Mouse (Mus musculus) brain, embryonic 14.5 days (tissue): ENCODE measurements around the gene S100a13.

Experiments
- CTCF ChIP-seq: fragments of 200-500 bp; IDR thresholded peaks from 2 replicates; pipeline ENCODE4 v1.5.1; 2012; ENCODE audit warnings: inconsistent platforms, mild to moderate bottlenecking, moderate library complexity, borderline replicate concordance; ENCODE audit not compliant: insufficient read depth, insufficient read length; ENCODE audit errors: extremely low read depth
- POLR2A ChIP-seq: fragments of 200-500 bp; IDR thresholded peaks from 2 replicates; pipeline ENCODE4 v1.6.1; 2012; ENCODE audit warnings: mild to moderate bottlenecking, inconsistent platforms, borderline replicate concordance; ENCODE audit not compliant: poor library complexity, insufficient read depth, insufficient read length, severe bottlenecking; ENCODE audit errors: extremely low read depth

GRCm38 (mm10) chr3:90475151-90475830 lies 38.9 kb upstream of the S100a13 start:
- TF ChIP-seq POLR2A (no peak), CTCF (no peak)
